Mouse (Mus musculus) MEL (cell line): ENCODE results near the gene C1qtnf5.

Experiments
- BHLHE40 ChIP-seq: IDR thresholded peaks from 2 replicates; pipeline ENCODE4 v1.6.1; 2012; ENCODE audit warnings: low read depth, mild to moderate bottlenecking, inconsistent platforms, low read length, improper control_type of control experiment, borderline replicate concordance
- CTCF ChIP-seq, 3 experiments: IDR thresholded peaks in 2 of 3; conservative IDR thresholded peaks in 1 of 3; 2 replicates each; pipeline ENCODE4 v1.5.1; 2011 to 2012; ENCODE audit warnings: low read length in 3 of 3, low read depth in 2 of 3, mild to moderate bottlenecking in 2 of 3, improper control_type of control experiment in 1 of 3, inconsistent platforms in 1 of 3, mixed read lengths in 1 of 3, moderate library complexity in 1 of 3; ENCODE audit not compliant: control insufficient read depth in 1 of 3, insufficient read depth in 1 of 3, poor library complexity in 1 of 3, severe bottlenecking in 1 of 3
- E2F4 ChIP-seq: IDR thresholded peaks from 2 replicates; pipeline ENCODE4 v1.6.1; 2011; ENCODE audit warnings: low read depth, low read length, improper control_type of control experiment, borderline replicate concordance
- EP300 ChIP-seq, 2 experiments: IDR thresholded peaks; 2 replicates each; pipeline ENCODE4 v1.6.1; 2011; ENCODE audit warnings: improper control_type of control experiment in 2 of 2, low read length in 2 of 2, low read depth in 1 of 2, mild to moderate bottlenecking in 1 of 2
- ETS1 ChIP-seq: IDR thresholded peaks from 2 replicates; pipeline ENCODE4 v1.6.1; 2012; ENCODE audit warnings: low read depth, mild to moderate bottlenecking, inconsistent platforms, low read length, improper control_type of control experiment, moderate library complexity
- MAX ChIP-seq: IDR thresholded peaks from 2 replicates; pipeline ENCODE4 v1.6.1; 2011; ENCODE audit warnings: low read length, improper control_type of control experiment
- MAZ ChIP-seq: IDR thresholded peaks from 2 replicates; pipeline ENCODE4 v1.6.1; 2012; ENCODE audit warnings: low read depth, mild to moderate bottlenecking, inconsistent platforms, low read length, improper control_type of control experiment
- MYC ChIP-seq: IDR thresholded peaks from 2 replicates; pipeline ENCODE4 v1.6.1; 2011; ENCODE audit warnings: low read depth, mild to moderate bottlenecking, low read length, improper control_type of control experiment, moderate library complexity
- POLR2A ChIP-seq, 2 experiments: IDR thresholded peaks; 2 replicates each; pipeline ENCODE4 v1.6.1; 2011 to 2012; ENCODE audit warnings: low read length in 2 of 2, mild to moderate bottlenecking in 2 of 2, control low read depth in 1 of 2, improper control_type of control experiment in 1 of 2, low read depth in 1 of 2, moderate library complexity in 1 of 2; ENCODE audit not compliant: control insufficient read depth in 1 of 2, insufficient read depth in 1 of 2, poor library complexity in 1 of 2
- POLR2AphosphoS2 ChIP-seq: IDR thresholded peaks from 2 replicates; pipeline ENCODE4 v1.6.1; 2011; ENCODE audit warnings: low read length, improper control_type of control experiment
- RAD21 ChIP-seq: IDR thresholded peaks from 2 replicates; pipeline ENCODE4 v1.6.1; 2011; ENCODE audit warnings: mild to moderate bottlenecking, low read depth, low read length, improper control_type of control experiment
- USF1 ChIP-seq: IDR thresholded peaks from 2 replicates; pipeline ENCODE4 v1.6.1; 2014; ENCODE audit warnings: low read depth, mild to moderate bottlenecking, inconsistent platforms, low read length, improper control_type of control experiment, moderate library complexity
- ZNF384 ChIP-seq: IDR thresholded peaks from 2 replicates; pipeline ENCODE4 v1.6.1; 2012; ENCODE audit warnings: low read depth, mild to moderate bottlenecking, inconsistent platforms, low read length, improper control_type of control experiment

DNA sequence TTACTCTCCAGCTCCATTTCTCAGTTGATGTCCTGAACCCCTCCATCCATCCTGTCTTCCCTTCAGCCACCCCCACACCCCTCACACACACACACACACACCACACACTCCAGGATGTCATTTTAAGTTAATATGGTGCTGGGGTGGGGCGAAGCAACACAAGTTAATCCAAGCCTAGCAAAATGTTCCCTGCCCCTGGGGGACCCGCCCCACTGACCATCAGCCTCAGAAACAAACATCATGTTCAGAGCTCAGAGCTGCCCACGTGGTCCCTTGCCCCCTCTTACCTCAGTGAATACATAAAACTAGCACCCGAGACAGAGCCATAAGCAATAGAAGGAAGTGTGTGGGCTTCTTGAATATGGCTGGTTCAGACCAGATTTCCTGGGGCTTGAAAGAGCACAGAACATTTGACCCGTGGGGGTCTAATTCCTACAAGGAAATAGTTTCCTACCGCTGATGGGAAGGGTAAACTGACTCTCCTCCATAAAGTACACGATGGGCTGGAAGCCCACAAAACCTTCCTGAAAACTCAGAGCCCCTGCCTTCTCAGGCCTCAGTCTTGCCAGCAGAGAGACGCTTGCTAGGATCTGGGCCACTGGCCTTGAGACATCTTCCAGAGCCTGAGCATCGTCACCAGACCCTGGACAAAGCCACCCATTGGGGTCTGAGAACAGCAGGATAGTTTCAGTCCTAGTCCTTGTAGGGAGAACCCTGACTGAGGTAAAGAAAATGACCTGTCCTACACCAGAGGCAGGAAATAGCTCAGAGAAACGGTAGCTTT is 26.9 kb upstream of the C1qtnf5 start:
- TF ChIP-seq ZNF384 (no peak), CTCF (IDR thresholded peaks at IDR 0.05 in 2 of 3, conservative IDR thresholded peaks at IDR 0.05 in 1 of 3; ENCODE audit: control insufficient read depth in 1 of 3, insufficient read depth in 1 of 3, low read depth in 2 of 3, low read length in 3 of 3, poor library complexity in 1 of 3, severe bottlenecking in 1 of 3) (no peak), ETS1 (no peak), POLR2AphosphoS2 (no peak), MAZ (no peak), BHLHE40 (no peak), E2F4 (no peak), MYC (no peak), RAD21 (no peak), MAX (no peak), POLR2A (IDR thresholded peaks at IDR 0.05; ENCODE audit: control insufficient read depth in 1 of 2, insufficient read depth in 1 of 2, low read depth in 1 of 2, low read length in 2 of 2, poor library complexity in 1 of 2) (no peak), EP300 (IDR thresholded peaks at IDR 0.05; ENCODE audit: low read depth in 1 of 2, low read length in 2 of 2) (no peak), USF1 (no peak)
